Mouse (Mus musculus): ENCODE data around the gene Lemd2. TPM values are rescaled to one million over a fixed set of nuclear protein-coding genes. Genes with fewer than 3 reads are reported as not detected.
A peak's percentile ranks its signal among the peaks of the same experiment; 100 is the strongest.

The Lemd2 gene
- polyA plus RNA-seq, 2 experiments = 3.1 to 16.4 TPM

- TF ChIP-seq CTCF (IDR thresholded peaks at IDR 0.05; ENCODE audit: low read depth) = no peak
- TF ChIP-seq EP300 (IDR thresholded peaks at IDR 0.05; ENCODE audit: low read depth) = no peak
- no peak overlapping the region for H3K4me2 ChIP-seq (ENCODE audit: low read depth)
- H3K36me3 ChIP-seq (replicated peaks; ENCODE audit: control insufficient read depth, insufficient read depth, low read depth) = no peaks in the 10 kb centered on the region
- no peaks in the 10 kb centered on the region for H3K27me3 ChIP-seq (ENCODE audit: control insufficient read depth, insufficient read depth, low read length)
- ATAC-seq (ENCODE audit: insufficient read depth) (no peak), DNase-seq (ENCODE audit: low read depth in 3 of 3, low spot score in 3 of 3) (no peak)
- 37% methylated on average over 6 of the region's 8 CpGs for WGBS (ENCODE audit: insufficient replicate concordance)
- no peaks in the 10 kb centered on the region for H3K4me1 ChIP-seq (replicated peaks; ENCODE audit: control insufficient read depth in 2 of 2, insufficient read depth in 2 of 2, low read length in 1 of 2)
- no peak overlapping the region for H3K4me3 ChIP-seq (ENCODE audit: insufficient read depth in 1 of 2, low read depth in 2 of 2, low read length in 2 of 2)
- no peak overlapping the region for H3K9ac ChIP-seq (replicated peaks)
- H3K9me3 ChIP-seq (ENCODE audit: control insufficient read depth, low read length) = no peaks in the 10 kb centered on the region
- H3K27ac ChIP-seq = no peak overlapping the region
These were observed 14.1 kb upstream of the Lemd2 start for GRCm38 (mm10) chr17:27218364-27218763.

- Histone ChIP-seq H3K27me3 (ENCODE audit: control insufficient read depth, insufficient read depth, low read length) (no peaks in the 10 kb centered on the region; the same call in 1 of the 2 replicates), H3K9me3 (ENCODE audit: control insufficient read depth, low read length) (no peaks in the 10 kb centered on the region), H3K4me1 (replicated peaks; ENCODE audit: control insufficient read depth in 2 of 2, insufficient read depth in 2 of 2, low read length in 1 of 2) (0 out of 4 replicates have a peak, but pooled peaks cover 0 to 2% of the 10 kb centered on the region in 2 experiments), H3K9ac (replicated peaks) (no peak overlapping the region), H3K27ac (no peak overlapping the region), H3K4me3 (ENCODE audit: insufficient read depth in 1 of 2, low read depth in 2 of 2, low read length in 2 of 2) (no peak overlapping the region), H3K4me2 (ENCODE audit: low read depth) (no peak overlapping the region), H3K36me3 (replicated peaks; ENCODE audit: control insufficient read depth, insufficient read depth, low read depth) (no peaks in the 10 kb centered on the region)
- 21% methylated on average over 11 of the region's 11 CpGs for WGBS (ENCODE audit: insufficient replicate concordance)
- peak; percentile 54 for TF ChIP-seq CTCF (IDR thresholded peaks at IDR 0.05; ENCODE audit: low read depth)
- no peak for TF ChIP-seq EP300 (IDR thresholded peaks at IDR 0.05; ENCODE audit: low read depth)
- ATAC-seq (ENCODE audit: insufficient read depth) = no peak
- DNase-seq (ENCODE audit: low read depth in 3 of 3, low spot score in 3 of 3) = no peak
These were observed 8.7 kb upstream of the Lemd2 start for GRCm38 (mm10) chr17:27212768-27213525.

GRCm38 (mm10) chr17:27212006-27212405, 7.7 kb upstream of the Lemd2 start:
- H3K27ac ChIP-seq = no peak overlapping the region
- H3K4me3 ChIP-seq (ENCODE audit: insufficient read depth in 1 of 2, low read depth in 2 of 2, low read length in 2 of 2) = no peak overlapping the region
- WGBS (ENCODE audit: insufficient replicate concordance) = 50% methylated on average over 6 of the region's 6 CpGs
- no peak overlapping the region for H3K4me2 ChIP-seq (ENCODE audit: low read depth)
- ATAC-seq (ENCODE audit: insufficient read depth) = no peak
- no peaks in the 10 kb centered on the region for H3K36me3 ChIP-seq (replicated peaks; ENCODE audit: control insufficient read depth, insufficient read depth, low read depth)
- TF ChIP-seq EP300 (IDR thresholded peaks at IDR 0.05; ENCODE audit: low read depth) (no peak), CTCF (IDR thresholded peaks at IDR 0.05; ENCODE audit: low read depth) (no peak)
- no peak overlapping the region for H3K9ac ChIP-seq (replicated peaks)
- no peak for DNase-seq (ENCODE audit: low read depth in 3 of 3, low spot score in 3 of 3)
- no peaks in the 10 kb centered on the region for H3K9me3 ChIP-seq (ENCODE audit: control insufficient read depth, low read length)
- no peaks in the 10 kb centered on the region; the same call in 1 of the 2 replicates for H3K27me3 ChIP-seq (ENCODE audit: control insufficient read depth, insufficient read depth, low read length)
- 0 out of 4 replicates have a peak, but pooled peaks cover 0 to 2% of the 10 kb centered on the region in 2 experiments for H3K4me1 ChIP-seq (replicated peaks; ENCODE audit: control insufficient read depth in 2 of 2, insufficient read depth in 2 of 2, low read length in 1 of 2)

- Histone ChIP-seq H3K27ac (no peak overlapping the region), H3K36me3 (replicated peaks; ENCODE audit: control insufficient read depth, insufficient read depth, low read depth) (no peaks in the 10 kb centered on the region), H3K9me3 (ENCODE audit: control insufficient read depth, low read length) (no peaks in the 10 kb centered on the region), H3K9ac (replicated peaks) (no peak overlapping the region), H3K4me1 (replicated peaks; ENCODE audit: control insufficient read depth in 2 of 2, insufficient read depth in 2 of 2, low read length in 1 of 2) (peaks cover 2 to 10% of the 10 kb centered on the region in 2 experiments), H3K27me3 (ENCODE audit: control insufficient read depth, insufficient read depth, low read length) (no peaks in the 10 kb centered on the region), H3K4me2 (ENCODE audit: low read depth) (no peak overlapping the region), H3K4me3 (ENCODE audit: insufficient read depth in 1 of 2, low read depth in 2 of 2, low read length in 2 of 2) (no peak overlapping the region)
- 36% methylated on average over 11 of the region's 11 CpGs for WGBS (ENCODE audit: insufficient replicate concordance)
- DNase-seq (ENCODE audit: low read depth in 3 of 3, low spot score in 3 of 3) = no peak
- TF ChIP-seq CTCF (IDR thresholded peaks at IDR 0.05; ENCODE audit: low read depth) (no peak), EP300 (IDR thresholded peaks at IDR 0.05; ENCODE audit: low read depth) (no peak)
- no peak for ATAC-seq (ENCODE audit: insufficient read depth)
These were observed 2.9 kb upstream of the Lemd2 start for GRCm38 (mm10) chr17:27207113-27207707.

Measured in liver, embryonic 14.5 days (tissue).